Mouse (Mus musculus) kidney, postnatal 4 days (tissue): ENCODE measurements at regions not wholly inside any gene's neighbourhood (a gene's known extent, or its start where the extent isn't known, plus 50 kb on each side); places are given as distances from the start of the nearest gene placed in this dataset.

Experiments
- DNase-seq, 2 experiments: peaks; one replicate each; pipeline ENCODE4 v3.0.0; 2021; ENCODE audit warnings: mixed read lengths in 2 of 2

- DNase-seq: no peak
Measured at GRCm38 (mm10) chr8:115896066-115896465, 188.5 kb upstream of the Maf start.

GRCm38 (mm10) chr8:115888278-115888677 is 180.7 kb upstream of the Maf start:
- no peak for DNase-seq

- no peak for DNase-seq
Measured at GRCm38 (mm10) chr8:115885121-115885743, 177.6 kb upstream of the Maf start.

GRCm38 (mm10) chr8:115883808-115884207 is 176.2 kb upstream of the Maf start:
- no peak for DNase-seq

- no peak for DNase-seq
Measured at GRCm38 (mm10) chr8:115881881-115882280, 174.3 kb upstream of the Maf start.

GRCm38 (mm10) chr8:115874789-115875188 is 167.2 kb upstream of the Maf start:
- DNase-seq: peak; percentile 72 to 81

- DNase-seq: no peak
Measured at GRCm38 (mm10) chr8:115871381-115871780, 163.8 kb upstream of the Maf start.

- no peak for DNase-seq
Measured at GRCm38 (mm10) chr8:115861381-115861780, 153.8 kb upstream of the Maf start.

- DNase-seq: peak; percentile 58 to 65
Measured at GRCm38 (mm10) chr8:115859406-115859805, 151.8 kb upstream of the Maf start.

- DNase-seq: no peak
Measured at GRCm38 (mm10) chr8:115856816-115857215, 149.2 kb upstream of the Maf start.

GRCm38 (mm10) chr8:115855934-115856629 is 148.5 kb upstream of the Maf start:
- peak; percentile 30 to 61 for DNase-seq

- DNase-seq: no peak
Measured at GRCm38 (mm10) chr8:115854209-115854900, 146.8 kb upstream of the Maf start.

- peak in 1 of 2 experiments; percentile 45 for DNase-seq
Measured at GRCm38 (mm10) chr8:115850552-115850951, 143.0 kb upstream of the Maf start.

GRCm38 (mm10) chr8:115833391-115833790 is 125.8 kb upstream of the Maf start:
- DNase-seq: peak in 1 of 2 experiments; percentile 33

GRCm38 (mm10) chr8:115831675-115832074 is 124.1 kb upstream of the Maf start:
- DNase-seq: peak in 1 of 2 experiments; percentile 18

GRCm38 (mm10) chr8:115830012-115830662 is 122.5 kb upstream of the Maf start:
- DNase-seq: peak in 1 of 2 experiments; percentile 35

GRCm38 (mm10) chr8:115826516-115826915 is 118.9 kb upstream of the Maf start:
- peak in 1 of 2 experiments; percentile 9 for DNase-seq

- peak in 1 of 2 experiments; percentile 8 for DNase-seq
Measured at GRCm38 (mm10) chr8:115825899-115826502, 118.4 kb upstream of the Maf start.

GRCm38 (mm10) chr8:115824478-115824785 is 116.8 kb upstream of the Maf start:
- no peak for DNase-seq

- DNase-seq: peak in 1 of 2 experiments; percentile 6
Measured at GRCm38 (mm10) chr8:115823673-115824477, 116.3 kb upstream of the Maf start.

- no peak for DNase-seq
Measured at GRCm38 (mm10) chr8:115813426-115813825, 105.8 kb upstream of the Maf start.

GRCm38 (mm10) chr8:115806579-115806978 is 99.0 kb upstream of the Maf start:
- no peak for DNase-seq
